In the genomic region with DNA sequence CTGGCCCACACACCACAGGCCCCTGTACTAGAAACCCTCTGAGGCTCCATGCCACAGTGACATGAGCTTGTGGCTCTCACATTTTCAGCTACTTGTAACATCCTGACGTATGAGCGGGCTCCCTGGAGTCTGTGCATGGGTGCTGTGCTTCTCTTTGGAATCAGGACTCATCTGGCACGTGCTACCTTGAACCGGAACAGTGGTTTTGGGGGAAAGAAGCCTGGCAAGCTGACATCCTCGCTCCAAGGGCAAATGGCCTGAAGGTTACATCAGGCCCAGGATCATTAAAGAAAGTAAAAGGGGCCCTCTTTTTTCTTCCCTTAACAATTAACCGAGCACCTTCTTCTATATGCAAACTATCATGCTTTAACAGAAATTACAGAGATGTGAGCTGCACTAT, we compare ENCODE assay signal across 26 mouse cellular contexts. TPM values are rescaled to one million over a fixed set of nuclear protein-coding genes. Genes with fewer than 3 reads are reported as not detected.
A peak's percentile ranks its signal among the peaks of the same experiment; 100 is the strongest.
DNase-seq lines count a peak whose midpoint lies in the region; ATAC-seq lines count a peak whose summit lies in the region.
"Had no signal": no experiment of that assay in that cellular context is flagged by ENCODE, and none has a peak within 500 bp of the region (broad histone marks: within the 10 kb centered on the region; RNA-seq: fewer than 3 reads in every experiment).

No protein-coding gene starts in this region.

- DNase-seq in adrenal gland, adult (ENCODE audit: inconsistent age in 2 of 2, low spot score in 1 of 2): peak; percentile 44 to 68
- no peak for DNase-seq in adrenal gland, postnatal 25 days
- peak; percentile 25 for DNase-seq in adrenal gland, postnatal 14 days
- no peak for DNase-seq in adrenal gland, adult 18-20 months (ENCODE audit: low spot score in 2 of 2)
- DNase-seq in hindbrain, embryonic 10.5 days (ENCODE audit: low spot score): no peak
- DNase-seq in hindbrain, embryonic 11.5 days (ENCODE audit: low spot score): no peak
- DNase-seq: cerebellum, adult 11 months; cerebellum, adult 2 months; cerebellum, adult 9-11 months; cerebellum, postnatal 25 days; gastrocnemius, postnatal 10 days; gastrocnemius, postnatal 36 days; heart, adult 2 months; heart, postnatal 10 days; heart, postnatal 36 days; kidney, adult 2 months had no signal

- peaks cover 29% of the 10 kb centered on the region for H3K36me3 ChIP-seq in hindbrain, embryonic 10.5 days
- 0 out of 2 replicates have a peak, but pooled peaks cover 2% of the 10 kb centered on the region for H3K36me3 ChIP-seq in hindbrain, embryonic 11.5 days (ENCODE audit: control insufficient read depth, insufficient read depth, low read length)

- H3K4me2 ChIP-seq in hindbrain, embryonic 11.5 days (replicated peaks; ENCODE audit: low read depth, low read length): no peak overlapping the region
- H3K4me2 ChIP-seq: embryonic facial prominence, embryonic 12.5 days; embryonic facial prominence, embryonic 15.5 days; forebrain, embryonic 12.5 days; heart, embryonic 12.5 days; heart, embryonic 15.5 days; hindbrain, embryonic 12.5 days; hindbrain, embryonic 15.5 days had no signal

- no peak for ATAC-seq in hindbrain, embryonic 11.5 days (ENCODE audit: low FRiP score)
- ATAC-seq: activated CD4-positive, CD25-positive, alpha-beta regulatory T cell, adult 4 months; forebrain, embryonic 16.5 days; intestine, postnatal 0 days had no signal

- peaks cover 57% of the 10 kb centered on the region for H3K4me1 ChIP-seq in hindbrain, embryonic 10.5 days (replicated peaks)
- 0 out of 2 replicates have a peak, but pooled peaks cover 7% of the 10 kb centered on the region for H3K4me1 ChIP-seq in hindbrain, embryonic 11.5 days (replicated peaks; ENCODE audit: control insufficient read depth, insufficient read depth, low read length)

- no peak overlapping the region for H3K9ac ChIP-seq in hindbrain, embryonic 11.5 days (ENCODE audit: low read depth, low read length)
- H3K9ac ChIP-seq: embryonic facial prominence, embryonic 12.5 days; embryonic facial prominence, embryonic 15.5 days; forebrain, embryonic 12.5 days; heart, embryonic 12.5 days; heart, embryonic 15.5 days; hindbrain, embryonic 15.5 days had no signal

- H3K27me3 ChIP-seq in hindbrain, embryonic 10.5 days (ENCODE audit: insufficient read depth, poor library complexity, severe bottlenecking): peaks cover 97% of the 10 kb centered on the region
- H3K27me3 ChIP-seq in hindbrain, embryonic 11.5 days (ENCODE audit: control insufficient read depth, insufficient read depth, low read length): peaks cover 4% of the 10 kb centered on the region
- H3K27me3 ChIP-seq: embryonic facial prominence, embryonic 12.5 days; embryonic facial prominence, embryonic 15.5 days; heart, embryonic 12.5 days; heart, embryonic 15.5 days had no signal

- peaks cover 3% of the 10 kb centered on the region; the same call in 1 of the 2 replicates for H3K9me3 ChIP-seq in hindbrain, embryonic 10.5 days
- no peaks in the 10 kb centered on the region for H3K9me3 ChIP-seq in hindbrain, embryonic 11.5 days (ENCODE audit: control insufficient read depth, low read length)
- H3K9me3 ChIP-seq: embryonic facial prominence, embryonic 12.5 days; embryonic facial prominence, embryonic 15.5 days; heart, embryonic 12.5 days; heart, embryonic 15.5 days; hindbrain, embryonic 12.5 days; hindbrain, embryonic 15.5 days had no signal

- H3K4me3 ChIP-seq in hindbrain, embryonic 10.5 days: no peak overlapping the region
- H3K4me3 ChIP-seq in hindbrain, embryonic 11.5 days (ENCODE audit: low read depth, low read length): no peak overlapping the region
- H3K4me3 ChIP-seq: embryonic facial prominence, embryonic 12.5 days; embryonic facial prominence, embryonic 15.5 days; forebrain, embryonic 12.5 days; heart, adult 2 months; heart, embryonic 12.5 days; heart, embryonic 15.5 days; hindbrain, embryonic 12.5 days; hindbrain, embryonic 15.5 days had no signal

- WGBS in hindbrain, embryonic 10.5 days: 89% methylated on average over 6 of the region's 6 CpGs
- 92% methylated on average over 6 of the region's 6 CpGs for WGBS in hindbrain, embryonic 11.5 days

- H3K27ac ChIP-seq in hindbrain, embryonic 10.5 days: peak overlapping the region; percentile 75; the same call in 1 of the 2 replicates
- no peak overlapping the region for H3K27ac ChIP-seq in hindbrain, embryonic 11.5 days (ENCODE audit: low read depth, low read length)
- H3K27ac ChIP-seq: heart, adult 2 months; heart, embryonic 15.5 days had no signal

RNA-seq across cellular contexts. Expression of a gene that starts 22.7 kb away (rescaled TPM):
- total RNA-seq in adrenal gland, postnatal 25 days (2021): 26.2 and 31.8 TPM in 2 replicates
- total RNA-seq in adrenal gland, postnatal 14 days (2021): 21.1 and 22.6 TPM in 2 replicates
- total RNA-seq in adrenal gland, adult 18-20 months (2021): 10 to 100 TPM; 28.4 to 33.9 TPM
- 48.8 and 62.1 TPM in 2 replicates for polyA plus RNA-seq in hindbrain, embryonic 10.5 days (2016; fragmentation: Nextera tagmentation; extraction: Ambion mirVana)
- 62.7 and 63.4 TPM in 2 replicates for polyA plus RNA-seq in hindbrain, embryonic 11.5 days (2014; fragmentation: Nextera tagmentation; extraction: Ambion mirVana)

RNA-seq across cellular contexts. Expression of a gene that starts 22.8 kb away (rescaled TPM):
- 12.4 and 15.5 TPM in 2 replicates for total RNA-seq in adrenal gland, postnatal 25 days (2021)
- 9.3 and 11.3 TPM in 2 replicates for total RNA-seq in adrenal gland, postnatal 14 days (2021)
- 10 to 100 TPM in 1 of 2 experiments, 1 to 10 TPM in 1; 9.4 to 11.0 TPM for total RNA-seq in adrenal gland, adult 18-20 months (2021)
- 21.5 and 21.6 TPM in 2 replicates for polyA plus RNA-seq in hindbrain, embryonic 10.5 days (2016; fragmentation: Nextera tagmentation; extraction: Ambion mirVana)
- polyA plus RNA-seq in hindbrain, embryonic 11.5 days (2014; fragmentation: Nextera tagmentation; extraction: Ambion mirVana): 14.1 and 16.4 TPM in 2 replicates

Comparison
In these comparisons a context has a peak if more than half of its experiments do, and no peak if none do; other contexts are left out.
1. DNase-seq: peak in adrenal gland, adult (2 of 2) and adrenal gland, postnatal 14 days (single experiment); none in adrenal gland, postnatal 25 days (single experiment), adrenal gland, adult 18-20 months (0 of 2), hindbrain, embryonic 10.5 days (single experiment) and hindbrain, embryonic 11.5 days (single experiment).